ENCODE assay signal across 9 mouse cellular contexts in genomic region chr9:74868336-74868950, GRCm38 (mm10). TPM values are rescaled to one million over a fixed set of nuclear protein-coding genes. Genes with fewer than 3 reads are reported as not detected.
DNase-seq lines count a peak whose midpoint lies in the region; ATAC-seq and TF ChIP-seq lines count a peak whose summit lies in the region.
"Had no signal": no experiment of that assay in that cellular context is flagged by ENCODE, and none has a peak within 500 bp of the region (broad histone marks: within the 10 kb centered on the region; RNA-seq: fewer than 3 reads in every experiment).

No protein-coding gene starts in this region.

- ATAC-seq in limb, embryonic 11.5 days (ENCODE audit: insufficient number of reproducible peaks, low FRiP score, low TSS enrichment, low read depth): no peak

- H3K9ac ChIP-seq in limb, embryonic 11.5 days (ENCODE audit: low read length): no peak overlapping the region
- H3K9ac ChIP-seq: heart, embryonic 13.5 days had no signal

- no peaks in the 10 kb centered on the region for H3K4me1 ChIP-seq in limb, embryonic 11.5 days (ENCODE audit: control insufficient read depth, insufficient read depth, low read length)
- no peaks in the 10 kb centered on the region for H3K4me1 ChIP-seq in cerebellum, adult 2 months (ENCODE audit: control insufficient read depth, insufficient read depth, low read length)

- H3K4me2 ChIP-seq in limb, embryonic 11.5 days (ENCODE audit: low read depth, severe bottlenecking): no peak overlapping the region
- H3K4me2 ChIP-seq: heart, embryonic 13.5 days had no signal

- DNase-seq in kidney, postnatal 25 days: peak; percentile 24 to 34
- DNase-seq in kidney, adult 18-20 months: no peak
- DNase-seq in embryo, embryonic 10.5 days (ENCODE audit: low spot score): peak; percentile 79
- DNase-seq in limb, embryonic 11.5 days (ENCODE audit: low spot score): peak; percentile 82
- DNase-seq in retina, embryonic 14.5 days (ENCODE audit: low spot score): peak; percentile 73
- DNase-seq in urinary bladder, adult 2 months (ENCODE audit: low spot score): no peak
- DNase-seq in cerebellum, adult 2 months: no peak
- DNase-seq in c-Kit-positive CD71-positive TER-119-positive erythroid progenitor cells, embryonic 14.5 days (ENCODE audit: low spot score): no peak

- TF ChIP-seq POLR2A in cerebellum, adult 2 months (IDR thresholded peaks at IDR 0.05; ENCODE audit: borderline replicate concordance, insufficient read depth, low read length): no peak

- H3K27ac ChIP-seq in limb, embryonic 11.5 days (replicated peaks; ENCODE audit: low read depth, low read length): no peak overlapping the region
- H3K27ac ChIP-seq in cerebellum, adult 2 months (ENCODE audit: insufficient read depth, low read length): no peak overlapping the region
- H3K27ac ChIP-seq: heart, embryonic 13.5 days had no signal

- H3K9me3 ChIP-seq in limb, embryonic 11.5 days (ENCODE audit: control insufficient read depth, low read length): no peaks in the 10 kb centered on the region
- H3K9me3 ChIP-seq: heart, embryonic 13.5 days had no signal

- no peak for TF ChIP-seq CTCF in cerebellum, adult 2 months (IDR thresholded peaks at IDR 0.05; ENCODE audit: borderline replicate concordance, insufficient read depth, low read depth, low read length)

- H3K36me3 ChIP-seq in limb, embryonic 11.5 days (ENCODE audit: control insufficient read depth, insufficient read depth, low read length): no peaks in the 10 kb centered on the region
- H3K36me3 ChIP-seq: heart, embryonic 13.5 days had no signal

- H3K27me3 ChIP-seq in limb, embryonic 11.5 days (ENCODE audit: control insufficient read depth, insufficient read depth, low read length): peaks cover 53% of the 10 kb centered on the region
- peaks cover 5% of the 10 kb centered on the region; the same call in 1 of the 2 replicates for H3K27me3 ChIP-seq in cerebellum, adult 2 months (ENCODE audit: control insufficient read depth, insufficient read depth, low read length)

- no peak overlapping the region for H3K4me3 ChIP-seq in limb, embryonic 11.5 days (ENCODE audit: low read depth, low read length)
- H3K4me3 ChIP-seq in cerebellum, adult 2 months (replicated peaks; ENCODE audit: insufficient read depth, low read depth, low read length): no peak overlapping the region
- H3K4me3 ChIP-seq: heart, embryonic 13.5 days had no signal

- WGBS in limb, embryonic 11.5 days: 6% methylated on average over 22 of the region's 22 CpGs
- 9% methylated on average over 22 of the region's 22 CpGs for WGBS in cerebellum, adult 2 months

RNA-seq across cellular contexts. Expression of gene Onecut1, which starts 6.7 kb away (rescaled TPM):
- 0.09 TPM in 1 of 2 replicates, not detected in the other for polyA plus RNA-seq in limb, embryonic 11.5 days (2014; fragmentation: Nextera tagmentation; extraction: Ambion mirVana)
- polyA plus RNA-seq in urinary bladder, adult 2 months (2012; rRNA removed): not detected in 2 replicates
- 0.21 and 0.22 TPM in 2 replicates for polyA plus RNA-seq in cerebellum, adult 2 months (2012; rRNA removed)

Comparison
In these comparisons a context has a peak if more than half of its experiments do, and no peak if none do; other contexts are left out.
1. DNase-seq: peak in kidney, postnatal 25 days (2 of 2), embryo, embryonic 10.5 days (single experiment), limb, embryonic 11.5 days (single experiment) and retina, embryonic 14.5 days (single experiment); none in kidney, adult 18-20 months (single experiment), urinary bladder, adult 2 months (single experiment), cerebellum, adult 2 months (0 of 2) and c-Kit-positive CD71-positive TER-119-positive erythroid progenitor cells, embryonic 14.5 days (single experiment).